Mouse (Mus musculus) testis, postnatal 14 days (tissue): ENCODE data around the gene Mtrex.
A peak's percentile ranks its signal among the peaks of the same experiment; 100 is the strongest.

Source experiments
- DNase-seq: peaks from one replicate; pipeline ENCODE4 v3.0.0; 2021; ENCODE audit warnings: low spot score

Gene Mtrex

DNA sequence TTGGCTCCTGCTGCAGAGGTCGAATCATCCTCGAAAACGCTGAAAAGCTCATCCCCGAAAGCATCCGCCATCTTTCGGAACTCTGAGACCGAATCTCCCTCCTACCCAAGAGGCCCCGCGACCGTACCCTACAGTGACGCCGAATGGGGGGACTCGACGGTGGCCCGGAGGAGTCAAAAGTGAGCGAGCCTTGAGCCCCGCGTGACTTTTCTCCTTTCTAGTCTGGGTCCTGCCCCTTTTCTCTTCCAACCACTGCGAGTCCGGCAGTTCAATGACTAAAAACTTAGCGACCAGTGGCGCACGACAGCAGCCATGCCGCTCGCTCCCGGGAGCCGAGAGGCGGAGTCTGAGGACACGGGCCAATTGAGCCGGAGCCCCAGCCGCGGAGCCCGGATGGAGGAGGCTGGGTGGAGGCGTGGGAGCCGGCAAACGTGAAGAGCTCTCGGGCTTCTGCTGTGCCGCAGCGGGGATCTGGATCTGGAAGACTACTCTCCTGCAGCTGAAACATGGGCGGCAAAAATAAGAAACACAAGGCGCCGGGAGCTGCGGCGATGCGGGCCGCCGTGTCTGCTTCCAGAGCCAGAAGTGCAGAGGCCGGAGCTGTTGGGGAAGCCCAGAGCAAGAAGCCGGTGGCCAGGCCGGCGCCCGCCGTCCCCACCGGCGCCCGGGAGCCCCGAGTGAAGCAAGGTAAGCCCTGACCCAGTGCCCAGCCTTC, at the start of gene Mtrex, which contains the start of gene Dhx29:
Mtrex (minus strand) TSS at position 112 of the 715 bp plus-strand sequence.
Dhx29 (plus strand) TSS at position 168 of the 715 bp plus-strand sequence.
- peak; percentile 98 for DNase-seq

DNA sequence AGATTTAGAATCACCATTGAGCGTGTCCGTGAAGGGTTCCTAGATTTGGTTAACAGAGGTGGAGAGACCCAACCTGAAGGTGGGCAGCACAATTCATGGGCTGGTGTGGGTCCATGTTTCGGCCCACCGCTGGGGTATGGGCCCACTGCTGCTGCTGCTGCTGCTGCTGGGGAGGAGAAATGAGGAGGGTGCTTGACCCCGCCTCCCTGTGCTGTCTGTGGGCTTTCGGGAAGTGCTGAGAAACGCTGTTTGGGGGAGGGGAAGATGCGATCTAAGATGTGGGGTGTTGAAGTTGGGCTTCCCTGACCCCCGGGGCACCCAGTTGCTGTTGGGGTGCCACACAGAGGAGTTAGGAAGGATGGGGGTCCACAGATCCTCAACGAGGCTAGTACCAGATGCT, 49.5 kb upstream of the Mtrex start:
- no peak for DNase-seq

DNA sequence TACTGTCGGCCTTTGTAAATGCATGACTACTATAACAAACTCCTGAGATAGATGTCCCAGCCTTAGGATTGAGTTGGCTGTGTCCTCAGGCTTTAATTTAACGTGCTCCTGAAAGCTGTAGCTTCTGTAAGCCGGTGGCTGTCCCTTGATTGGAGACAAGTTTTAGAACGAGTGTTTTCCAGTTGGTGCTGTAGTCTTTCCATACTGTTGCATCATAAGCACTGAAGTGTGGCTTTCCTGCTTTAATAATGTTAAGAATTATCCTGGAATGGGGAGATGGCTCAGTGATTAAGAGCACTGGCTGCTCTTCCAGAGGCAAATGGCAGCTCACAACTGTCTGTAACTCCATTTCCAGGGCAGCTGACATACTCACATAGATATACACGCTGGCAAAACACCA, 40.1 kb upstream of the Mtrex start:
- no peak for DNase-seq

DNA sequence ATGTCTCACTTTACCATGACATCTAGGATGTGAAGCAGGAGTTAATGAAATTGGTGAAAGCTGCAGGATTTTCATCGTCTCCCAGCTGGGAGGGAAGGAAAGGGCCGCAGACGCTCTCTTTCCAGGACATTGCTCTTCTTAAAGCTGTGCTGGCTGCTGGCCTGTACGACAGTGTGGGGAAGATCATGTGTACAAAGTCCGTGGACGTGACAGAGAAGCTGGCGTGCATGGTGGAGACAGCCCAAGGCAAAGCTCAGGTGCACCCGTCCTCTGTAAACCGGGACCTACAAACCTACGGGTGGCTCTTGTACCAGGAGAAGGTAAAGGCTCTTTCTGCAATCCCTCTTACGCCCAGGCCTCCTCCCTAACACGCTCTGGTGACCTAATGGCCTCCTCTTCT, 37.2 kb upstream of the Mtrex start:
- no peak for DNase-seq

DNA sequence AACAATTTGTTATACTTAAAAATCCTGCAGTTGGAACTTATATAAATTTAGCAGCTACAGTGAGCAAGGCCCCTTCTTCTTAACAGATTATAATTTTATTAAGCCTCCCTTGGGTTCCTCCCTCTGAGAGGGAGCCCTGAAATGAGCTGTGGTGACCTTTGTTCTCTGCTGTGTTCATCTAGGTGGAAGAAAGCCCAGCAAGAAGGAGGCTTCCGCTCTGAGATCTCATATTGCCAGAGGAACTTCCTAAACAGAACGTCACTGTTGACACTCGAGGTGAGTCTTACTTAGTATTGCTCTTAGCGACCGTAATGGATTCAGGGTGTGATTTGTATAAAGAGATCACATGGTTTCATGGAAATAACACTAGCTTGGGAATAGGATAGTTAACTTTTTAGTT, 35.9 kb upstream of the Mtrex start:
- no peak for DNase-seq

DNA sequence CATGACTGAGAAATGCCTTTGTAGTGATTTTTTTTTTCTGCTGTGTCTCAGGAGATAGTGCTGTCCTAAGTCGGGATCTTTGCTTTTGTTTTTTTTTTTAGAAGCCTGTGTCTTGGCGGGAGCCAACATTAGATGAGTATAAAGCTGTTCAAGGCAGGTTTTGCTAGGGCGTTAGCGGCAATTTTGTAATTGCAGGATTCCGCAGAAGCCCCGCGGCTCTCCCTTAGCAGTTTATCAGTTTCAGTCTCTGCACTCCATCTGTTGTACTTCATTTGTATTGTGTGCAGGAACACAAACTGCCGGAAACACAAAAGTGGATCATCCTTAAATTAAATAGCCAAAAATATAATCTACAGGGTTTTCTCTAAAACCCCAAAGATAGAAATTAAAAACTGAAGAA, 26.9 kb upstream of the Mtrex start:
- DNase-seq: no peak

DNA sequence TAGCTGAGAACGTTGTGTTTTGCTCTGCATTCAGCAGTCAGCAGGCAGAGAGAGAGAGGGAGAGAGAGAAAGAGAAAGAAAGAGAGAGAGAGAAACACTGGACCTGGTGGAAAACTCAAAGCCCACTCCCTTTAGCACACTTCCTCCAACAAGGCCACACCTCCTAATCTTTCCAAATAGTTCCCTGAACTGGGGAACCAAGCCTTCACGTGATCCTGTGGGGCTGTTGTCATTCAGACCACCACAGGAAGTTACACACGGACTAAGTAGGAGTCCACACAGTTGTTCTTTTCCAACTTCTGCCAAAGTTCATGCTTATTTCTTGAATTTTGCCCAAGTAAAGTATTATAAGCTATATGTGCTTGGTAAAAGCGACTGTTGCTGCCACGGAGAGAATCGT, 18.7 kb upstream of the Mtrex start:
- no peak for DNase-seq

DNA sequence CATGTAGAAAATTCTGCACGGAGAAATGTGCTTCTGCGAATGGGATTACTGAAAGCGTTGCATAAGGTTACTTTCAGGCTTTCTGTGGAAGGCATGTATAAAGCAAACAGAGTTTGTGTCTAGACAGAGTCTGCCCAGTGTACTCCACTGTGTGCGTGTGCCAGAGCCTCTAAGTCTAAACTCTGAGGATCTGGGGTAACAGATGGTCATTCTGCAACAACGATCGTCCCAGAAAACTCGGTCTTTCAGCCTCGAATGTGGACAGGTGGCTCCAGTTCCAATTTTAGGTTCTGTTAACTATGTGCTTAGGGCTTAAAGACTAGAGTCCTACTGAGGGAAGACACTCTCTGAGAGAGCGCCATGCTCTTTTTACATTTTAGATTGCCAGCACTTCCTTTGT, 18.1 kb upstream of the Mtrex start:
- DNase-seq: no peak

DNA sequence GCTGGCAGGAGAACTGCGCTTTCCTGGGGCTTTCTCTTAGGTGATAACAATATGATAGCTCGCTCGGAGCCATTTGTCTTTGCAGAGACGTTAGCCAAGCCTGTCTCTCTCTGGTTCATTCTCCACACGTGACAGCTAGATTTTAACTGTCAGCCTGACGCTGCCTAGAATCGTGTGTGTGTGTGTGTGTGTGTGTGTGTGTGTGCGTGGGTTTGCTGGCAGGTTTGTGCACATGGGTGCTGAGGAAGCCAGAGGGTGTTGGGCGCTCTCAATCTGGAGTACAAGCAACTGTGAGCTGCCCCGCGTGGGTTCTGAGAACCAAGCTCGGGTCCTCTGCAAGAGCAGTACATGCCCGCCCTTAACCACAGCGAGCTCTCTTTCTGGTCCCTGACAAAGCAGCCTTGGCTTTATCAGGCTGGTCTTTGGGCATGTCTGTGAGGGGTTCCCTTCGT, 14.7 kb upstream of the Mtrex start:
- DNase-seq: no peak

DNA sequence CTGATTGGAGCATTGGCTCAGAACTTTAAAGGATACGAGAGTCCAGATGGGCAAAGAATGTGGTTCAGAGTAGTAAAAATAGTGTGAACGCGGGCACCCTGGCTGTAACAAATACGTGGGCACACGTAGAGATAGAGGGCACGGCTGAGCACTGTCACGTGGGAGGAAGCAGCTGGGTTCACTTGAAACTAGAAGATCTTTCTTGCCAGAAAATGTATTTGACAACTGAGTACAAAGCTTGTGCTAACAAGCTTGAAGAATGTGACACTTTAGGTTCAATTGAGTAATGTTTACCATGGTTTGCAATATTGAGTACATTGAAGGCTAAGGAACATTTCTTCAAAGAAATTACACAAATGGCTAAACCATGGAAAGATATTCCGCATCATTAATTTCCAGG, 10.9 kb upstream of the Mtrex start:
- no peak for DNase-seq

DNA sequence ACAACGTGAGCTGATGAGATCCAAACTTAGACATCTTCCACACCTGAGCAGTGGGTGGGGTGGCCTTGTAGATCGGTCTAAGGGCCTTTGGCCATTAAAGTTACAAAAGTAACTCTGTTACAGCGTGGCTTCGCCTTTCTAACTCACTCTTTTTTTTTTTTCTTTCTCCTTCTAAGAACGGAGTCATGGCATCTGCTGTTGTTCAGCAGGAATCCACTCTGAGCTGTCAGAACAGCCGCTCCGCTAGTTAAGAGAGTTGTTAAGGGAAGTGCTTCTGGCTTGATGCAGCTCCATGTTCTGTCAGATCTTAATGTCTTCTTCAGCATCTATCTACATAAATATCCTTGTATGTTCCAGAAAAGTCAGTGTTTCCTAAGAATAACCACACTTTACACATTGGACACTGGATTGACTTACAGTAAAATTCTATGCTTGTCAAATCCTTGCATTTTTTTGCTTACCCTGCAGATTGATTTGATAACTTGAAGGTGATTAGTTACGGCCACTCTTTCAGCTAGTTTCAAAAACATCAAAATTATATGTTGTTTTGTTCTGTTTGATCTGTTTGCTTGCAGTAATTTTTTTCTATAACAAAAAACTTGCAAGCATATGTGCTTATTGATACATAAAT, 955 bp upstream of the Mtrex start:
- DNase-seq: no peak

DNA sequence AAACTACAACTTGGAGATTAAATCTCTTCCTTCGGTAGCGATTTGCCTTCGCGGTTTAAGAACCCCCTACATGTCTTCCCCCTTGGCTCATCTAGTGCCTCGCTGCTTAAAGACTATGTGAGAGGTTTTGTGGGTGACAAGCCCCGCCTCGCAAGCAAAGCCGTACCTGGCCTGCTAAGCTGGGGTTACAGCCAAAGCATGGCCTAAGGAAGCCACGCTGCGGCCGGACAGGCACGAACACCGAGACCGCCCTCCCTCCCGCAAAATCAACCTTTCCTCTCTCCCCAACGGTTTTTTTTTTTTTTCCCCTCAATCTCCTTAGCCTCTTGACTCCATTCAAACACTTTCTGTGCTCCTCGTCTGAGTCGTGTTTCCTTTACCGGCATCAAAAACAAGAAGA, 402 bp downstream of the Mtrex start:
- DNase-seq: peak; percentile 50

DNA sequence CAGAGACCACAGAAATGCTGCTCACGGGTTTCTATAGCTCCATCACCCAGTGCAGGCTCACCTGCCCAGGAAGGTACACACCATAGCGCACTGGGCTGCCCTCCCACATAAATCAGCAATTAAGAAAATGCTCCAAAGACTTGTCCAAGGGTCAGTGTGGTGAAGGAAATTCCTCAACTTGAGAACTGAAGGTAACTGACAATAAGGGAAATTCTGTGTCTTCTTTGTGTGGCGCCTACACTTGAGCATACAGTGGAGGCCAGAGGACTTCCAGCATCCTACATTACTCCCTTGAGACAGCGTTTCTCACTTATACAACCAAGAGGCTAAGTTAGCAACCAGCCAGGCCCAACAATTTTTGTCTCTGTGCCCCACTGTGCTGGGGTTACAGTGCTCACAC, 1.2 kb downstream of the Mtrex start:
- DNase-seq: no peak

DNA sequence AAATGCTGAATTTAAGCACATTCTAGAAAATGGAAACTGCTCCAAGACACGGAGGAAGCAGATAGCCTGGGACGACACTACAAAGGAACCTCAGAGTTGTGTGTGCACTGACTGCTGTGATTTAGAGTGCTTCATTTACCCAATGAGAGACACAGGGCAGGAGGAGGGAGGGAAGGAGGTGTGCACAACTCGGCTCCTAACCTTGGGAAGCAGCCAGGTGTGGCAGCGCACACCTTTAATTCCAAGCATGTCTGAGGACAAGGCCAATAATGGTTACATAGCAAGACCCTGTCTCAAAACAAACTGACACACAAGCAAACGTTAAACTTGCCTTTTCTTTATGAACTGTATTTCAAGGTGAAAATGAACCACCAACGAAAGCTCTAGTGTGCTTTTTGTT, 1.9 kb downstream of the Mtrex start:
- no peak for DNase-seq

DNA sequence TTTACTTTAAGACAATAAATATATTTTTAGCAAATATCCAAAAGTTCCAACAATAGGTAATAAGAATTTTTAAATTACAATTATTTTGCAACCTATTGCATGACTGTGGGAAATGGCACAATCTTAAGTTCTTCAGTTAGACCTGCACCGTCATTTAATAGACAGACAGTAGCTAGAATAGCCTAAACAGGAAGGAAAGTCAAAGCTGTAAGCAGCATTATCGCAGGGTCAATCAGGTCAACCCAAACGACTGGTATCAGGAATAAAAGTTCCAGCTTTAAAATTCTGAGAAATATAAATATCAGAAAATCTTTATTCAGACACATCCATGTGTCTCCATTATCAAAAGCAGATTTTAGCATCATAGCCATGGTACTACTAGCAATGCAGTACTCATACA, 6.3 kb downstream of the Mtrex start:
- no peak for DNase-seq

DNA sequence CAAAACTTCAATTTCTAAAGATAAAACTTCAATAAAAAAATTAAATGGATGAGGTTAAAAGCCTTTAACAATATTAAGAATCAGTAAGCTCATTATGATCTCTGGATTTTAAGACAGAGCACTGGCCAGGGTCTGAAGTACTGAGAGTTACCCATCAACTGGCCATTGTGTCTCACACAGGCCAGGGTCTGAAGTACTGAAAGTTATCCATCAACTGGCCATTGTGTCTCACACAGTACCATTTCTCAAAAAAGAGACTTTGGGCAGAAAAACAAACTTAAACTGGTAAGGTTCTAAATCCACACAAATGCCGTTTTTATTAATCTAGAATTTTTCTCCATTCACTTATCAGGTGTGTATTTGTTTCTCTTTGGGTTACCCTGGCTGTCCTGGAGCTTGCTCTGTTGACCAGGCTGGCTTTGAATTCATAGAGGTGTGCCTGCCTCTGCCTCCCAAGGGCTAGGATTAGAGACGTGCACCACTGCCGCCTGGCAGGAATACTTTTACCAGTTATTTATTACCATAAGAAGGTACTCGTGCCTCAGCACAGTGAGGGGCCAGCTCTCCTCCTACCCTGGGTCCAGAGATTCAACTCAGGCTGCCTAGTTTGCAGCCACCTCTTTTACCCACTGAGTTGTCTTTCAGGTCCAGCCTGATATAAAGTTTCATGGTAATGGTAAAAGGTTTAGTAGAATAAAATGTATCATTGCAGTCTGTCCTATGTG, 7.9 kb downstream of the Mtrex start:
- no peak for DNase-seq

DNA sequence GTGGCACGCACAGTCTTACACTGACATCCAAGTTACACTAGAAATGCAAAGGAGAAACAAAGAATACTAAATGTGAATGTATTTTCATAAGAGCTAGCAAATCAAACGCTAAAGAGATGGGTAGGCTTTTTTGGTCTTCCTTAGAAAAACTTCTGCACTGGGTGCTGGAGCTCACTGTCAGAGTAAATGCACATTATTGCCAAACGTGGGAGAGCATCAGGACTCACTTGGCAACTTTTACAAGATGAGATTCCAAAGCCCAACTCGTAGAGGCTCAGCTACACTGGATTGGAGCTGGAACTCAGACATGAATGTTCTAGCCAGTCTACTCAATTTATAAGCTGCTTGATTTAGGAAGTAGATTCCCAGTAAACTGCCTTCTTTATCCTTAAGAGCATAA, 16.8 kb downstream of the Mtrex start:
- DNase-seq: no peak

DNA sequence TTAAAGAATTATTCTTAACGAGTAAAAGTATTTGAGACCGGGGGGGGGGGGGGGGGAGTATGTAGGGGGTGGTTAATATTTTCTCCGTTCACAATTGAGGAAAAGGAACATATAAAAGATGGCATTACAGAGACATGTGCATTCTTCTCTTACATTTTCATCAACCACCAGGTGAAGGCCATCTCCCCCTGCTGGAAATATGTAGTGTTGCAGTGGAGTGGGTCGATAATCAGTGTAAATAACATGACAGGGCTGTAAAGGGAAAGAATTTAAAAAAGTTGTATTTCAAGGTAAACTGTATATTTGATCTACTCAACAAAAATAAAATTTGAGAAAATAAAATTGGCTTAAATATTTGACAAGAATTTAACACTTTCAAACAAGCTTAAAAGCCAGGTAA, 17.5 kb downstream of the Mtrex start:
- no peak for DNase-seq

DNA sequence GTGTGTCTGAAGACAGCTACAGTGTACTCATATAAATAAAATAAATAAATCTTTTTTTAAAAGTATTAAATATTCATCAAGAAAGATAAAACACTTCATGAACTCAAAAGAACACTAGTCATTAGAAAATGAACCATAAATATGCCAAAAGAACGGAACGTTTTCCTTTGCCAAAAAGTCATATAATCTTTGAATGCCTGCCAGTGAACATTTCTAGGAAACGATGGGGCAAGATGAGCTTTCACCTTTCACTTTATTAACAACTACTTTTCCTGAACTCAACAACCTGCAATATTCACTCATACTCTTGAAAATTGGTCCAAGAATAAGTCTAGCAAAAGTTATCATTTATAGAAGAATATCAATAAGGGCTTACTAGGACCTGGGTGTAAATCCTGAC, 25.0 kb downstream of the Mtrex start:
- DNase-seq: no peak

DNA sequence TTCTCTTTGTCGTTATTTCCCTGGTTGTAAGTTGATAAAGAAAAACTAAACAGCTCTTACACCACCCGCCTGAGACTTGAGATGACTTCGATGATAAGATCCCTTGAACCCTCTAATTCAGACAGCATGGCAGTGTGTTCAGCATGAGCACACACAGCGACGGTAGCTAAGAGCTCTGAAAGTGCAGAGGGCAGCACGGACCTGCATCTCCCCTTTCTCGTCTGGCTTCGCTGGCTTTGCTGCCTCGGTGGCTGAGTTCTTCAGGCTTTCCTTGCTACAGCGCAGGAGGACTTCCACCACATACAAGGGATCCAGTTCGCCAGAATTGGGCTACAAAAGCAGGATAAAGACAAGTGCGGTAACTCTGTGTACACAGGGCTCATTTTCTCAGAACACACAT, 40.0 kb downstream of the Mtrex start:
- DNase-seq: no peak

DNA sequence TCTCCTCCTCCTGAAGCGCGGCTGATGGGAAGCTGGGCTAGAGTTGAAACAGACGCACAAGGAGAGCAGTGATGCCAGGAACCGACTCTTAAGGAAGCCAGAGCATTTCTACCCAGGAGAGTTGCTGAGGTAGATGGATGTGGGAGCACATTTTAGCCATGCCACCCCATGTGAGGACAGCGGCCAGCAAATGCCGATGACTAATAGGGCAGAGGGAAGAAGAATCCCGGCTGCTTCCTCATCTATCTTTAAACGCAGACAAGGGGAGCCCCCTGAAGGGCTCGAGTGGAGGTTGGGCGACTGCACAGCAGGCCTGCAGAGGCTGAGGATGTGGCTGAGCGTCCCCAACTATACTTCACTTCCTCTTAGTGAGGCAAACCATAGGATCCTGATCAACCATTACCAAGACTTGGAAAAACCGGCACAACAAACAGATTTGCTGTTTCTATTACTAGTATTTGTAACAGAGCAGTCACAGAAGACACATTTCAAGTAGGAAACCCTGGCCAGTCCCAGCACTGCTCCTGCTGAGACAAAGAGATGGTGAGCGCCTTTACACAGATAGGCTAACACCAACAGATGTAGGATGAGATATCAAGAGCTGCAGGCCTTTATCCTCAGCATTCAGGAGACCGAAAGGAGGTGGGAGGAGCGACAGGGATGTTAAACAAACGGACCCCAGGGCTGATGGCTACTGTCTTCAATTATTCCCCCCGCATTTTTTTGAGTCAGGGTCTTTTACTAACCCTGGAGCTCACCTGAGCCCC, 55.5 kb downstream of the Mtrex start:
- DNase-seq: no peak

DNA sequence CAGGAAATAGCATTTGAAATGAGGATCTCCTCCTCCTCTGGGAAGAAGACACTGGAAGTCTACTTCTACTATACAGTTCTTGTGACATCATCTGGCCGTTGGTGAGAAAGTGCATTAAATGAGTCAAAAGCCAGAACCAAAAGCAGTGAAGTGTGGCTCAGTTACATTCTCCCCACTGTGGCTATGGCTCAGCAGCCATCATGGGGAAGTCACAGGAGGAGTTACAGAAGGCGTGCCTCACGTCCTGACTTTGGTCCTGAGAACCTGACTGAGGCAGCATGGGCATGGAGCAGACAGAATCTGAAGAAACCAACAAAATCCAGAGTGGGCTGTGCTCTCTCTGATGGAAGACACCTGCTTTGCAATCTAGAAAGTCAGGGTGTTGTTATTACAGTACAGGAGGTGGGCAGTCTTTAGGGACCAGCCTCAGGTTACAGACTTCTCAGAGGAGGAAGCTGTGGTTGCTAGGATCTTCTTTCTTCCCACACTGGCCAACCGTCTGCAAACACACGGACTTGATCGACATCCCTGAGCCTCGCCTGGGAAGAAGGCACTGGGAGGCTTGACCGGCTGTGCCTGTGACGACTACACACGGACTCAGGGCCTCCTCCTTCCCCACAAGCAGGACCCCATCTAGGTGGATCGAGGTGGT, 57.0 kb downstream of the Mtrex start:
- no peak for DNase-seq
